Mouse (Mus musculus): ENCODE measurements around the gene 3110040N11Rik. TPM values are rescaled to one million over a fixed set of nuclear protein-coding genes. Genes with fewer than 3 reads are reported as not detected.
"Not testable (repeated sequence)": the region's sequence is repeated elsewhere in the genome, so short reads cannot be mapped to it uniquely, and the experiment has no call there.

The 3110040N11Rik gene
- 10 to 100 TPM; 28.8 to 29.1 TPM for total RNA-seq (2021)
- long read RNA-seq, experiment 1, partial matches to known transcripts, result 0 of 15 reads
- long read RNA-seq, experiment 1, other reads (novel, unspliced or antisense), result 12 of 15 reads
- long read RNA-seq, experiment 2, partial matches to known transcripts, result 5 of 19 reads
- long read RNA-seq, experiment 2, other reads (novel, unspliced or antisense), result 11 of 19 reads

DNA sequence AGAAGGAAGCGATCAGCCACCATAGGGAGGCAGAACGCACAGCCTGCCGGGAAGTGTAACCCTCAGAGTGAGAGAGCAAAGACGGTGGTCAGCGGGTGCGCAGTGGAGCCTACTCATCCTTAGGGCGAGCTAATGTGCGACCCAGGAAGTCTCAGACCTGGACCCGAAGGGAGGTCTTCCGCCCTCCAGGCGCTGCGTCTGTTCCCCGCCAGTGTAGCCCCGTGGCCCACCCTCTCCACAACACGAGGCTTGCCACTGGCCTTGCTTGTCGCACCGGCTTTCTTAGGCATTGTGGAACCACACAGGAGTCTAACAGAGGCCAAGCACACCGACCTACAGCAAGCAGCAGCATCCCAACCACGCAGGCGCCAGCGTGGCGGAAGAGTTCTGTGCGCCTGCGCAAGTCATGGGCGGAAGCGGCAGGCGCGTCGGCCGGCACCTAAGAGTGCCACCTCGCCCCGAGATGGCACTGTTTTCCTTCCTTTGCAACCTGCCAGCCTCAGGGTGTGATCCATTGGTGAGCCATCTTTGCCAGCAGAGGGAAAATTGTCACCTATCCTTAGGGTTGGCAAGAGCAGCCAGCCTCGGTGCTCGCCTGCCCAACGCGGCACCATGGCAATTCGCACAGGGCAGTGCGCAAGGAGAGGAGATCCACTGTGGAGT lies at the start of gene 3110040N11Rik:
TSS of gene 3110040N11Rik (minus strand) at position 384 of the 663 bp plus-strand sequence.
- peak; percentile 83 to 84 for DNase-seq (ENCODE audit: low spot score in 2 of 2)
- intact Hi-C loops (cut with DNase I), result loop anchor here (2.0 to 10.0 kb wide), 5 partner anchors 40 to 328 kb away; partner anchors contain the start of genes Btbd1 and Hdgfl3

DNA sequence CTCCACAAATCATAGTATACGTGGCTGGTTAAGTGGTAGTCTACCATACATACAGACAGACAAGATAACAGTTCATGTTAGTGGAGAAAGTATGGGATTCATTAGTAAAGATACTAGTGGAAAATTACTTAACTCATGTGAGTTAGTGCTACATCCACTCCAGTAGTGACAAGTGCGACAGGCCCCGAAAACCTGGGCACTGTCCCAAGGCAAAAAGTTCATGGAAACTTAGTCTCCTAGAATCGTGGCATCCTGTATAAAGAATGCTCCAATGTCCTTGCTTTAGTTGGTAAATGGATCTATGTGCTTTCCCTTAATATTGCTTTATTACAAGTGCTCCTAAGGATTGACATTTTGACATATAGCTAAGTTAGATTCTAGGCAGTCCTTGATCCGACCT lies 48.5 kb upstream of the 3110040N11Rik start:
- DNase-seq (ENCODE audit: low spot score in 2 of 2); intact Hi-C loops (cut with DNase I): not testable (repeated sequence)

DNA sequence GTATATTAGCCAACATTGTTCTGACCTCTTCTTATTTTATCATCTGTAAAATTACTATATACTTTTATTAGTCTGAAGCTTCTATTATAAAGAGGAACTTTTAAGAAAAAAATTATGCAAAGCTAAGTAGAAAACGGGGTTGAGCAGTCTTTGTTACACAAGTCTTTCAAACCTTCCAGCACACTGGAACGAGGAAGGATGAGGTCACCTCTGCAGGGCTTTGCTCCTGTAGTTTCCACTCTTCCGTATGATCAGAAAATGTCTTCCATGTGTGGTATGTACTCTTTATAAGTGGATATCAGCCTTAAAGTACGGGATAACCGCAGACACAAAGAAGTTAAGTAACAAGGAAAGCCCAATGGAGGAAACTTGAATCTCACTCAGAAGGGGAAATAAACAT lies 46.2 kb upstream of the 3110040N11Rik start:
- DNase-seq (ENCODE audit: low spot score in 2 of 2), result no peak
- intact Hi-C loops (cut with DNase I), result no loop called here

DNA sequence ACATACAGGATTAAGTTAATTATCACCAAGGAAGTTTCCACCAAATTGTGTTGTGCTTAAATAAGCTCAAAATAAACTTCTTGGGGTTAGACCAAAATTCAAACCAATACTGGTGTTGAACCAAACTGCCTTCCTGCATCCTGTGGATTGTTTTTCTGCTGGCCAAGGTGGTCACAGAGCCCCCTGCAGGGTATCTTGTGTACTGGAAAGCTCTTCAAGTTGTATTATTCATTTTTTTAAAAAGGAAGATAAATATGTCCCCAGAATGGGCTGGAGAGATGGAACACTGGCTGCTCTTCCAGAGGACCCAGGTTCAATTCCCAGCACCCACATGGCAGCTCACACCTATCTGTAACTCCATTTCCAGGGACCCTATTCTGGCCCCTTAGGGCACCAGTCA lies 45.6 kb upstream of the 3110040N11Rik start:
- no peak for DNase-seq (ENCODE audit: low spot score in 2 of 2)
- intact Hi-C loops (cut with DNase I), result no loop called here

GRCm38 (mm10) chr7:81829379-81829894 lies 40.2 kb upstream of the 3110040N11Rik start, which contains the start of gene Btbd1:
Gene Btbd1, minus strand, starts transcription at chr7:81829431.
- intact Hi-C loops (cut with DNase I), result loop anchor here (2.0 to 10.0 kb wide), 2 partner anchors 41 to 105 kb away; partner anchors contain the start of genes 3110040N11Rik and Hdgfl3
- DNase-seq (ENCODE audit: low spot score in 2 of 2), result peak; percentile 84 to 86

GRCm38 (mm10) chr7:81828681-81829378 lies 39.6 kb upstream of the 3110040N11Rik start:
- DNase-seq (ENCODE audit: low spot score in 2 of 2), result peak; percentile 29 to 52
- intact Hi-C loops (cut with DNase I), result loop anchor here (2.0 to 10.0 kb wide), 2 partner anchors 40 to 106 kb away; partner anchors contain the start of genes 3110040N11Rik and Hdgfl3

DNA sequence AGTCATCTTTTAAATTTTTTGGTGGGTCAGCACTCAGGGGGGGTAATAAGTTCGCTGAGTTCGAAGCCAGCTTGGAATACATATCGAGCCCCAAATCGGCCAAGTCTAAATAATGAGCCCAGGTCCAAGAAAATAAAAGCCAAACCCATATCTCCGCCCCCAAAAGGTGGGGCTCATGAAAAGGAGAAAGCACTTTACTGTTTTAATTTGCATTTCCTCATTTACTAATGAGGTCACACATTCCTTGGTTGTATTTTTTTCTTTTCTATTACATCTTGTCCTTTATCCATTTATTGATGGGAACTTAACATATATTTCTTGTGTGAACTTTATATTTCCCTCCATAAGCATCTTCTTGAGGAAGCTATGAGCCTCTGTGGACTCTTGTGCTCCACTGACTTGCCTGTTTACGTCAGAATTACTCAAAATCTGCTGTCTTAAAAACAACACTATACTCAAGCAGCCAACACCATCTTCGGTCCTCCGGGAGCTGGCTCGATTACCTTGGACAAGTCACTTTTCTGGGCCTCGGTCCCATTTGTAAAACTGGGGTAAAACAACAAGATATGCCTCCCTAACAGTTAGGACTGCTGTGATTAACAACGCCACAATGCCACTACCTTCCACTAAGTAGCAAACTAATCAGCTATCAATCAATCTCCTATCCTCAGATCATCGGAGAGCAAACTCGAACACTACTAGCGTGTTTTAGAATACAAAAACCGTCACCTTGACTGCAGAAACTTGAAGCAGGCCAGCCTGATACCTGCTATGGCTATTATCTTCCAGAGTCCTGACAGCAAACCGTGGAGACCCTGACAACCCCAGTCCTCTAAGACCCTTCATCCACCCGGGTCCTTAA lies 38.8 kb upstream of the 3110040N11Rik start:
- intact Hi-C loops (cut with DNase I), result loop anchor here (2.0 to 10.0 kb wide), 2 partner anchors 39 to 107 kb away; partner anchors contain the start of genes 3110040N11Rik and Hdgfl3
- no peak for DNase-seq (ENCODE audit: low spot score in 2 of 2)

DNA sequence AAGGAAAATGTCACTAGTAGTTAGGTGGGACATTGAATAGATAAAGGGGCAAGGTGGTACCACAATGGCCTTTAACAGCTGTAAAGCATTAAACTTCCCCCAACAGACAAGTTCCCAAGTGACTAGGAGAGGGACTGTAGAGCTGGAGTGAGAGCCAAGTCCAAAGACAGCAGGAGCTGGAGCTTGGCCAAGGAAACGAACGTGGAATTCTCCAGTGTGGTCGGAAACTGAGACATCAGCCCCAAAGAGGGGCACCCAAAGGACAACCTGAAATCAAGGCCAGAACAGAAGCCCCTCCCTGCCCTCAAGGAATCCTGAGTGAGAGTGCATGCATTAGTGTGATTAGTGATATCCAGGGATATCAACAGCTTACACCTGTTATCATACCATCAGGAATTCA lies 36.1 kb upstream of the 3110040N11Rik start:
- intact Hi-C loops (cut with DNase I), result loop anchor here (10.0 kb wide), 1 partner anchor 109 kb away; the partner anchor contains the start of gene Hdgfl3
- DNase-seq (ENCODE audit: low spot score in 2 of 2), result no peak

GRCm38 (mm10) chr7:81824906-81825305 lies 35.6 kb upstream of the 3110040N11Rik start:
- intact Hi-C loops (cut with DNase I), result loop anchor here (10.0 kb wide), 1 partner anchor 110 kb away; the partner anchor contains the start of gene Hdgfl3
- no peak for DNase-seq (ENCODE audit: low spot score in 2 of 2)

GRCm38 (mm10) chr7:81806067-81806466 lies 16.8 kb upstream of the 3110040N11Rik start:
- DNase-seq (ENCODE audit: low spot score in 2 of 2), result no peak
- intact Hi-C loops (cut with DNase I), result no loop called here

DNA sequence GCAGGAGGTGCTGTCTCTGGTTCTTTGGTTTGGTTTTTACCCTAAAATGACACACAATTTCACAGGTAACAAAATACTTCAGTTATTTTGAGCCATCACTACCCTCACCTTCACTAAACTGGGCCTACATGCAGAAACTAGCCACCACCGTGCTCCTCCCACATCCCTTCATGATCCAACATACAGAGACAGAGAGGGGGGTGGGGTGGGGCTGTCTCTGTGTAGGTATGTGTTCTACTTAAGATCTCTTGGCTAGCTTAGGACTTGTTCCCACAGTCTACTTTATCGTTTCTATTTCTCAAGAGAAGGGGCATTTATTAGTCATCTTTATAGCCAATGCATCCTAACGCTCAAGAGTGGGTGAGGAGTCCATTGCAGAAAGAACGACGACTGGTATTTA lies 742 bp downstream of the 3110040N11Rik start:
- intact Hi-C loops (cut with DNase I), result loop anchor here (2.0 to 10.0 kb wide), 5 partner anchors 40 to 329 kb away; partner anchors contain the start of genes Btbd1 and Hdgfl3
- DNase-seq (ENCODE audit: low spot score in 2 of 2), result peak in 1 of 2 experiments; percentile 42

GRCm38 (mm10) chr7:81777667-81778218 lies 11.5 kb downstream of the 3110040N11Rik start:
- intact Hi-C loops (cut with DNase I), result loop anchor here (5.0 to 10.0 kb wide), 2 partner anchors 170 to 323 kb away; partner anchors contain the start of gene Cpeb1
- peak in 1 of 2 experiments; percentile 46 for DNase-seq (ENCODE audit: low spot score in 2 of 2)

- DNase-seq (ENCODE audit: low spot score in 2 of 2), result no peak
- intact Hi-C loops (cut with DNase I), result loop anchor here (5.0 to 10.0 kb wide), 2 partner anchors 168 to 321 kb away; partner anchors contain the start of gene Cpeb1
Observed at GRCm38 (mm10) chr7:81775325-81775724, 14.0 kb downstream of the 3110040N11Rik start.

DNA sequence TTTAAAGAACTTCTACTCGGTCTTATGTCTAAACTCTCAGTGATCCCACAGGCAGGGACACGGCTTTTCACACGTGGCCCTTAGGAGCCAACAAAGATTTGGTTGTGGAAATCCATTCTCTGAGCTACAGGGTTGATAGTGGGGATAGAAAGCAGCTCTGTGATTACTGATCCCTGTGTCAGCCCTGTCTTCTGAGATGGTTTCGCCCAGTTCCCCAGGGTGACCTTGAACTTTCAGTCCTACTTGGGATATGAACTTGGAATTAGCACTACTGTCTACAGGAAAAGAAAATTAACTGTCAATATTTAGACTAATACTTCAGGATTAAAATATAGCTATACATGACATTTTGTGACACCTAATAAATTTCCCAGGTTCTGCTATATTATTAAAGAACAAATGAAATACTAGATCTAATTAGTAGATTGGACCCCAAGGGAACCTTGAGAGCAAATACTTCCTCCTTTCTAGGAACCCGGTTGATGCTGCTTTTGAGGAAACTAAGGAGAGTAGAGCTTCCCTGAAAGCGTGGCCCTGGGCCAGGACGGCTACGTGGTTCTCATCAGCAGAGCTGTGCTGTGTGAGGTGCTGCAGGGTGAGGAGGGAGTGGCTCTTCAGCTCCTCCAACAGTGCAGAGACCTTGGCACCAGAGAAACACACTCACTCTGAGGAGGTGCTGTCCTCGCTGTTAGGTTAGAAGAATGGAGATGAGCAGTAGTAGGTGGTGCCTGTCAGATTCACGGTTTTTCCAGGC lies 16.3 kb downstream of the 3110040N11Rik start:
- intact Hi-C loops (cut with DNase I), result loop anchor here (10.0 kb wide), 1 partner anchor 318 kb away; the partner anchor contains the start of gene Cpeb1

DNA sequence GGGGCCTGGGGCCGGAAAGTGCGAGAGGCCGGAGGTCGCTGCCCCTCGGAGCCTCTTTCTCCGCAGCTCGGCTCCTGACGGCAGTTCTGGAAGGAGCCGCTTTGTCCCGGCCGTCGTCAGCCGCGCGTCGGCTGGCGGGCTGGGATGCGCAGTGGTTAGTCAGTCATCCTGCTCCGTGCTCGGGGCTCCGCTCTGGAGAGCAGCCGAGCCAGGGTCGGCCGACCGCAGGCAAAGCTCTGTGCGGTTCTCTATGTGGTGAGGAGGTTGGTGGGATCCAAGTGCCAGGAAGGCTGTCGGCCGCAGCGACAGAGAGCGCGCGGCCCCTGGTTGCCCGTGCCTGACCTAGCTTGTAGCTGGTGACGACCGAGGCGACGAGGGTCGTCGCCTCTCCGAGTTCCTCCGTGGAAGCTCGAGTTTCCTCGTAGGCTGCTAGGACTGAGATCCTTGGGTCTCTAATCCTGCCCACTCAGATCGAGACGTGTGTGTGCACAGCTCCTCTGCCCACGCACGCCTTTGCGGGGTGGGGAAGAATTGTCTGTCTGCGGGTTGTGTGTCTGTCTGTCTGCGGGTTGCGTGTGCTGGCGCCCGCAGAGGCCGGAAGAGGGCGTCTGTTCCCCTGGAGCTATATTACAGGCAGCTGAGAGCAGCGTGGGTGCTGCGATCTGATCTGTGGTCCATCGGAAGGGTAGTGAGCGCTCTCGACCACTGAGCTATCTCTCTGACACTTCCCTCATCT lies 26.0 kb downstream of the 3110040N11Rik start:
- DNase-seq (ENCODE audit: low spot score in 2 of 2), result peak; percentile 35 to 52
- intact Hi-C loops (cut with DNase I), result no loop called here

More for the DNA sequence above, 16.3 kb downstream of the 3110040N11Rik start:
- DNase-seq (ENCODE audit: low spot score in 2 of 2), result no peak
